Mouse (Mus musculus) forebrain, postnatal 0 days (tissue): ENCODE measurements at regions not wholly inside any gene's neighbourhood (a gene's known extent, or its start where the extent isn't known, plus 50 kb on each side); places are given as distances from the start of the nearest gene placed in this dataset.

Experiments
- ATAC-seq: fragments of 200-750 bp; cut with Nextera tagmentation; 2 replicates; pipeline ENCODE4 v1.8.0; 2017; ENCODE audit warnings: mild to moderate bottlenecking, moderate library complexity
- DNase-seq: peaks from one replicate; pipeline ENCODE4 v3.0.0-alpha.2; 2015
- H3K27ac ChIP-seq: fragments of 300-500 bp; sonication (generic); 2 replicates; pipeline ENCODE4 v1.5.1; 2014; ENCODE audit warnings: low read depth, mild to moderate bottlenecking, antibody characterized with exemption, low read length, moderate library complexity, mixed read lengths
- H3K27me3 ChIP-seq: fragments of 300-500 bp; sonication (generic); 2 replicates; pipeline ENCODE4 v1.6.1; 2014; ENCODE audit warnings: mild to moderate bottlenecking, low read length, mixed read lengths; ENCODE audit not compliant: insufficient read depth
- H3K36me3 ChIP-seq: fragments of 300-500 bp; sonication (generic); 2 replicates; pipeline ENCODE4 v1.6.1; 2014; ENCODE audit warnings: mild to moderate bottlenecking, moderate library complexity; ENCODE audit not compliant: insufficient read depth
- H3K4me1 ChIP-seq: fragments of 300-500 bp; sonication (generic); 2 replicates; pipeline ENCODE4 v1.6.1; 2014; ENCODE audit warnings: antibody characterized with exemption; ENCODE audit not compliant: insufficient read depth
- H3K4me2 ChIP-seq: fragments of 300-500 bp; sonication (generic); 2 replicates; pipeline ENCODE4 v1.6.1; 2014; ENCODE audit warnings: low read depth, mild to moderate bottlenecking, moderate library complexity
- H3K4me3 ChIP-seq: fragments of 300-500 bp; sonication (generic); 2 replicates; pipeline ENCODE4 v1.5.1; 2014; ENCODE audit warnings: low read depth, low read length, mixed read lengths
- H3K9ac ChIP-seq: fragments of 300-500 bp; sonication (generic); 2 replicates; pipeline ENCODE4 v1.6.1; 2014; ENCODE audit warnings: mild to moderate bottlenecking
- H3K9me3 ChIP-seq: fragments of 300-500 bp; sonication (generic); 2 replicates; pipeline ENCODE4 v1.6.1; 2016; ENCODE audit warnings: low read length
- CTCF ChIP-seq: sonication (generic); IDR thresholded peaks from 2 replicates; pipeline ENCODE4 v1.5.1; 2016; ENCODE audit warnings: antibody characterized with exemption, control low read depth, low read depth
- WGBS: fragments of 180-500 bp; shearing (Covaris S2); extraction: QIAGEN DNeasy Blood & Tissue Kit; methylation state at CpG from one replicate; pipeline ENCODE4 v1.1.7; 2014; 5-methylcytosine and 5-hydroxymethylcytosine counted together

- Histone ChIP-seq H3K4me3 (no peak overlapping the region), H3K4me2 (no peak overlapping the region), H3K9me3 (no peaks in the 10 kb centered on the region), H3K4me1 (no peaks in the 10 kb centered on the region), H3K36me3 (no peaks in the 10 kb centered on the region), H3K9ac (no peak overlapping the region), H3K27ac (no peak overlapping the region), H3K27me3 (no peaks in the 10 kb centered on the region)
- 47% methylated on average over 1 of the region's 1 CpGs for WGBS
- no peak for TF ChIP-seq CTCF
- DNase-seq = no peak
- ATAC-seq = no peak
Observed at GRCm38 (mm10) chr14:45714311-45714710, 56.4 kb upstream of the Ddhd1 start.

DNA sequence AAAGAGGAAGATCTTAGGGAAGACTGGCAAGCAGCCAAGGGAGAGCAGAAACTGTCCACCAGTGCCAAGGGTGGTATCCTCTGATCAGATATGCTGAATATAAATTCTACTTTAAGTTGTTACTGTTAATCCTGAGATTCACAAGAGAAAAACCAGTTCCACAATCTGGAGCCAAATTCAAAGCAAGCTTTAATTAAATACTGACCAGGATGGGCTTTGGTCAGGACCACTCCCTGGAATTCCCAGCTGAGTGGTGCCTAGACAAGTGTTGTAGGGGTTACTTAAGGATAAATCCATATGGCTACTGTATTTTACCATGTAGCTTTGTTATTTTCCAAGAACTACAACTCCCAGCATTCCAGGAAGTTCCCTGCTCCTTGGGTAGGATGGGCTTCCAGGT lies 56.8 kb upstream of the Ddhd1 start:
- ATAC-seq = no peak; the same call in 1 of the 2 replicates
- DNase-seq = no peak

DNA sequence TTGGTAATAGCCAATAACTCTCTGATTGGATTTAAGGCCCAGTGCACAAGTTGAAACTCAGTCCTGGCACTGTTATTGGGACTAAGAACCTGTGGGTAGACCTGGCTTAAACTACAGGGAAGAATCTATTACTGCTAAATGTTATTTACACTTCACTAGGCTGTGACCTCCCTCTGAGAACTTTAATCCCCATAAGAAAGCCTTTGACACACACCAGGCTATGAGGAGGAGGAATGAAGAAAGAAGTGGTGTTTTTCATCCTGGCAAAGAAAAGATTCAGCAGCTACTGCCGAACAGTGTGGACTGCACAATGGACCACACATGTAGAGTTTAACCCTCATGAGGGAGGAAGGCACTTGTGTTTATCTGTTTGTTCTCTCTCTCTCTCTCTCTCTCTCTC lies 58.2 kb upstream of the Ddhd1 start:
- Histone ChIP-seq H3K4me3 (no peak overlapping the region), H3K36me3 (no peaks in the 10 kb centered on the region), H3K27ac (no peak overlapping the region), H3K27me3 (no peaks in the 10 kb centered on the region), H3K4me1 (no peaks in the 10 kb centered on the region), H3K9me3 (no peaks in the 10 kb centered on the region), H3K4me2 (no peak overlapping the region), H3K9ac (no peak overlapping the region)
- ATAC-seq = no peak
- no peak for DNase-seq
- no peak for TF ChIP-seq CTCF
- WGBS = 11% methylated on average over 1 of the region's 1 CpGs

More for the DNA sequence above, 56.8 kb upstream of the Ddhd1 start:
- no peak overlapping the region for H3K4me3 ChIP-seq
- no peaks in the 10 kb centered on the region for H3K27me3 ChIP-seq
- H3K4me2 ChIP-seq = no peak overlapping the region
- H3K9me3 ChIP-seq = no peaks in the 10 kb centered on the region
- H3K9ac ChIP-seq = no peak overlapping the region
- H3K4me1 ChIP-seq = no peaks in the 10 kb centered on the region
- H3K36me3 ChIP-seq = no peaks in the 10 kb centered on the region
- no peak overlapping the region for H3K27ac ChIP-seq
- TF ChIP-seq CTCF = no peak

GRCm38 (mm10) chr14:45722887-45723286 lies 64.9 kb upstream of the Ddhd1 start:
- Histone ChIP-seq H3K27me3 (no peaks in the 10 kb centered on the region), H3K9ac (no peak overlapping the region), H3K36me3 (no peaks in the 10 kb centered on the region), H3K27ac (no peak overlapping the region), H3K4me2 (no peak overlapping the region), H3K4me1 (no peaks in the 10 kb centered on the region), H3K9me3 (no peaks in the 10 kb centered on the region), H3K4me3 (no peak overlapping the region)
- DNase-seq (no peak), ATAC-seq (no peak)
- no peak for TF ChIP-seq CTCF
- WGBS = 26% methylated on average over 6 of the region's 6 CpGs

DNA sequence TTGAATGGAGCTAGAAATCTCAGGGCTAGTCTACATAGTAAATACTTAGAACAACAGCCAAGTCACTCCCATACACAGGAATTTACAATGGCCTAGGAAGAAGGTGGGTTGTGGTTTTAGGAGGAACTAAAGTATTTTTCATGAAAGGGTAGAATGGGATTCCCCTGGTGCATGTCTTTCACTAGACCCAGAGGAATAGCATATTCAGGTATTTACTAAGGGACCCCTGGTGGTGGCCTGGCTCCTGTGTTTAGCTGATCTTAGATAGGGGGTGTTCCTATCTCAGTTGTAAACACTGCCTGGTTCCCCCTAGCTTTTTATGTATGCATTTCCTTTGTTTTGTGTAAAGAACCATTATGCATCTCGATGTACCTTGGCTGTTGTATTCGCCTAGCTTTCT lies 66.4 kb upstream of the Ddhd1 start:
- H3K9me3 ChIP-seq = no peaks in the 10 kb centered on the region
- no peaks in the 10 kb centered on the region for H3K4me1 ChIP-seq
- no peak overlapping the region for H3K4me3 ChIP-seq
- 94% methylated on average over 2 of the region's 2 CpGs for WGBS
- no peaks in the 10 kb centered on the region for H3K36me3 ChIP-seq
- ATAC-seq (no peak), DNase-seq (no peak)
- no peak for TF ChIP-seq CTCF
- no peak overlapping the region for H3K9ac ChIP-seq
- H3K27me3 ChIP-seq = no peaks in the 10 kb centered on the region
- no peak overlapping the region for H3K4me2 ChIP-seq
- H3K27ac ChIP-seq = no peak overlapping the region

GRCm38 (mm10) chr14:45734530-45735410 lies 76.8 kb upstream of the Ddhd1 start:
- no peaks in the 10 kb centered on the region for H3K36me3 ChIP-seq
- ATAC-seq (no peak), DNase-seq (no peak)
- WGBS = 62% methylated on average over 10 of the region's 10 CpGs
- no peaks in the 10 kb centered on the region for H3K9me3 ChIP-seq
- no peaks in the 10 kb centered on the region for H3K4me1 ChIP-seq
- H3K27me3 ChIP-seq = no peaks in the 10 kb centered on the region
- TF ChIP-seq CTCF = no peak
- no peak overlapping the region for H3K4me2 ChIP-seq
- H3K4me3 ChIP-seq = no peak overlapping the region
- H3K27ac ChIP-seq = no peak overlapping the region
- no peak overlapping the region for H3K9ac ChIP-seq

- H3K4me3 ChIP-seq = no peak overlapping the region
- H3K36me3 ChIP-seq = no peaks in the 10 kb centered on the region
- no peaks in the 10 kb centered on the region for H3K4me1 ChIP-seq
- no peak for TF ChIP-seq CTCF
- no peaks in the 10 kb centered on the region for H3K9me3 ChIP-seq
- H3K27ac ChIP-seq = no peak overlapping the region
- DNase-seq (no peak), ATAC-seq (no peak)
- H3K4me2 ChIP-seq = no peak overlapping the region
- H3K27me3 ChIP-seq = no peaks in the 10 kb centered on the region
- 95% methylated on average over 2 of the region's 2 CpGs for WGBS
- H3K9ac ChIP-seq = no peak overlapping the region
Observed at GRCm38 (mm10) chr14:45737966-45738365, 80.0 kb upstream of the Ddhd1 start.
